Mouse (Mus musculus): ENCODE data around the gene Pusl1. TPM values are rescaled to one million over a fixed set of nuclear protein-coding genes. Genes with fewer than 3 reads are reported as not detected.

Pusl1 gene
- polyA plus RNA-seq, 1 experiment: 30.8 TPM

- H3K4me3 ChIP-seq (ENCODE audit: low read depth, low read length): peak overlapping the region; percentile 15
- WGBS: 62% methylated on average over 6 of the region's 6 CpGs
- H3K4me1 ChIP-seq (ENCODE audit: control insufficient read depth, insufficient read depth, insufficient read length, low read length): peaks cover 21% of the 10 kb centered on the region
- peak overlapping the region; percentile 64 for H3K27ac ChIP-seq (ENCODE audit: insufficient read depth, low read depth, low read length)
- H3K27me3 ChIP-seq (ENCODE audit: control insufficient read depth, insufficient read depth, low read length): no peaks in the 10 kb centered on the region
- TF ChIP-seq POLR2A (IDR thresholded peaks at IDR 0.05; ENCODE audit: low read depth, low read length) (no peak), CTCF (IDR thresholded peaks at IDR 0.05; ENCODE audit: extremely low read depth, insufficient read length, insufficient replicate concordance, low read depth, low read length) (no peak)
- peaks cover 8% of the 10 kb centered on the region for H3K36me3 ChIP-seq (ENCODE audit: control insufficient read depth, insufficient read depth, low read length)
Measured at GRCm38 (mm10) chr4:155895216-155895615, 3.6 kb upstream of the Pusl1 start.

DNA sequence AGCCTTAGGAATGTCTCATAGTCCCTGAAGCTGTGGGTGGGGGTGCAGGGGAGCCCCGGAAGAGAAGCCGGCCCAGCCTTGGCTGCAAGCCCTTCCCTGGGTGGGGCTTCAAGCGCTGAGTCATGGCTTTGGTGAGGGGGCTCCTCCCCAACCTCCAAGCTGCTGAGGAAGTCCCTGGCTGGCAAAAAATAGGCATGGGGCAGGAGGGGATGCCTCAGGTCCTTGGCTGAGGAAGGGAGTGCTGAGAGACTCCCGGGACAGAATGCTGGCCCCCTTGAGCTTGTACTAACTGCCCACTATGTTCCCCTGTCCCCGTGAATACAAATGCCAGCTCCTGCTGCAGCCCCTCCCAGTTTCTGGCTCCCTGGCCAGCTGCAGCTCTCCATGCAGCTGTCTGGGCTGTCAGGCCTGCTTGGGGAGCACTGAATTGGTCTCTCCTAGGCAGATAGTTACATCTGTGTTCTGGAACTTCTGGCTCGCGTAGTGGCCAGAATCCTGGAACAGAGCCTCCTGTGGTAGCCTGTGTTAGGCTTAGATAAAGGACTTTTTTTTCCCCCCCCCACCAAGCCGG is 2.8 kb upstream of the Pusl1 start:
- H3K4me1 ChIP-seq (ENCODE audit: control insufficient read depth, insufficient read depth, insufficient read length, low read length): peaks cover 21% of the 10 kb centered on the region
- TF ChIP-seq CTCF (IDR thresholded peaks at IDR 0.05; ENCODE audit: extremely low read depth, insufficient read length, insufficient replicate concordance, low read depth, low read length): no peak
- TF ChIP-seq POLR2A (IDR thresholded peaks at IDR 0.05; ENCODE audit: low read depth, low read length): no peak

DNA sequence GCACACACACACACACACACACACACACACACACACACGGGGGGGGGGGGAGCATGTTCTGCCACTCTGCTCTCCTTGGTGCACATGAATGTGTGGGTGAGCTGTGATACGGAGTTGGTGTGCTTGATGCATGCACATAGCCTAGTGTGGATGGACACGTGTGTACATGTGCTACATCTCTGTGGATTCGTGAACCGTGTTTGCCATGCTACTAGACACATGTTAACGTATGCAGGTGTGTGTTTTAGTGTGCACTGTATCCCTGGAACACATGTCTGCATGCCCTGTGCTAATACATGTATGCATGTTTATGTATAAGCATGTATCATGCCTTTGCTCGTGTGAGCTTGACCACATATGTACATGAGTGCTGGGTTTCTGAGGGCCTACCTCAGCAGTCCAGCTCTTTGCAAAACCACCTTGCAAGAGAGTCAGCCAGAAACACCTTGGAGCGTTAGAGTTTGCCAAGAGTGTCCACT is 1.7 kb upstream of the Pusl1 start:
- WGBS: 77% methylated on average over 8 of the region's 8 CpGs
- no peak for TF ChIP-seq CTCF (IDR thresholded peaks at IDR 0.05; ENCODE audit: extremely low read depth, insufficient read length, insufficient replicate concordance, low read depth, low read length)
- TF ChIP-seq POLR2A (IDR thresholded peaks at IDR 0.05; ENCODE audit: low read depth, low read length): no peak
- H3K4me3 ChIP-seq (ENCODE audit: low read depth, low read length): peak overlapping the region; percentile 27; the same call in 1 of the 2 replicates

More for the DNA sequence above, 2.8 kb upstream of the Pusl1 start:
- no peaks in the 10 kb centered on the region for H3K27me3 ChIP-seq (ENCODE audit: control insufficient read depth, insufficient read depth, low read length)
- H3K27ac ChIP-seq (ENCODE audit: insufficient read depth, low read depth, low read length): peak overlapping the region; percentile 64
- WGBS: 25% methylated on average over 8 of the region's 8 CpGs
- H3K4me3 ChIP-seq (ENCODE audit: low read depth, low read length): peak overlapping the region; percentile 22; the same call in 1 of the 2 replicates
- H3K36me3 ChIP-seq (ENCODE audit: control insufficient read depth, insufficient read depth, low read length): peaks cover 5% of the 10 kb centered on the region

DNA sequence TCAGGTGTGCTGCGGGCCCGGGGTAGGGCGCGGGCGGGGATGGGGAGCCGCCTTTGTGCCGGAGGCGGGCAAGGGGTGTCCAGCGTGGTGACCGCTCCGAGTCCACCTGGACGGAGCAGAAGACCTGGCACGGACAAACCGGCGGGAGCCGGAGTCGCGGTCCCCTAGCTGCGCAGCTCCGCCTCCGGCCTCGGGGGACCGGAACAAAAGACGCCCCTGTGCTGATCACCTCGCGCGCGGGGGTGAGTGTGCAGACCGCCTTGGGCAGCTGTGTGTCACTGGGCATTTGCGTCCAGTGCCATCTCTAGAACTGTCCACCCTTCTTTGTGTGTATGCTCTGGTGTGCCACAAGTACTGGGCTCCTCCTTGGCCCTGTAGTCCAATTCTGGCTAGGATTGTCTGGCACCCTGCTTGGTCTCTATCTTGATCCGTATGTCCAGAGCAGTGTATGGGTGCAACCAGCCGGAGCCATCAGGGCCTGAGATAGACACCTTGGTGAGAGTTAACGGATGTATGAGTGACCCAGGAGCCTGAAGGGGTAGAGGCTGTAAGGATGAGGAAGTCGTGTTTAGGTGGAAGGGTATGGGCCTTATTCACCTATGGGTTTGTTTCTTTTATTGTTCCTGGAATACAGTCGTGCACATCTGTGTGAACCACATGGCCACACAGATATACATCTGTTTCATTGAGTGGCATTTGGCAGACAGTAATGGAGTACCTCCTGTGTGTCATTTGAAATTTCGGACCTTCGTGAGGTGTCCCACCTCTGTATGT is 1.0 kb upstream of the Pusl1 start:
- WGBS: 5% methylated on average over 37 of the region's 37 CpGs

More for the DNA sequence above, 1.7 kb upstream of the Pusl1 start:
- H3K27me3 ChIP-seq (ENCODE audit: control insufficient read depth, insufficient read depth, low read length): no peaks in the 10 kb centered on the region
- H3K27ac ChIP-seq (ENCODE audit: insufficient read depth, low read depth, low read length): no peak overlapping the region
- peaks cover 6% of the 10 kb centered on the region for H3K36me3 ChIP-seq (ENCODE audit: control insufficient read depth, insufficient read depth, low read length)
- H3K4me1 ChIP-seq (ENCODE audit: control insufficient read depth, insufficient read depth, insufficient read length, low read length): peaks cover 21% of the 10 kb centered on the region

DNA sequence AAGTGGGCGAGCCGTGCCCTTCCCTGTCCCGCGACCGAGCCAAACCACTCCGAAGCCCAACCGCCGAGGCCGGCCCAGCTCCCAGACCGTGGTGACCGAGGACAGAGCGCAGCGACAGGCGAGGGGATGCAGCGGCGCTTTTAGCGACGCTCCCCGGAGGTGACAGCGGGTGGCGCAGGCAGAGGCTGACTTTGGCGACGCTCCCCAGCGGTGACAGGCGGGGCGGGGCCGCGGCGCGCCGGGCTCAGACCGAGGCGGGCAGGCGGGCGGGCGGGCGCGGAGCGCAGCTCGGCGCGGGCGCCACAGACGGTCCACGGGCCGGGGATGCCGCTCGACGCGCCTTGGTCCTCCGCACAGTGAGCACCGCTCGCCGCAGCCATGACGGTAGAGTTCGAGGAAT is 436 bp upstream of the Pusl1 start:
- H3K27me3 ChIP-seq (ENCODE audit: control insufficient read depth, insufficient read depth, low read length): no peaks in the 10 kb centered on the region
- H3K27ac ChIP-seq (ENCODE audit: insufficient read depth, low read depth, low read length): peak overlapping the region; percentile 100
- peaks cover 21% of the 10 kb centered on the region for H3K4me1 ChIP-seq (ENCODE audit: control insufficient read depth, insufficient read depth, insufficient read length, low read length)
- WGBS: 2% methylated on average over 56 of the region's 56 CpGs
- TF ChIP-seq CTCF (IDR thresholded peaks at IDR 0.05; ENCODE audit: extremely low read depth, insufficient read length, insufficient replicate concordance, low read depth, low read length): peak; percentile 35; the same call in 1 of the 2 replicates
- no peak; the same call in 1 of the 2 replicates for TF ChIP-seq POLR2A (IDR thresholded peaks at IDR 0.05; ENCODE audit: low read depth, low read length)
- peaks cover 15% of the 10 kb centered on the region for H3K36me3 ChIP-seq (ENCODE audit: control insufficient read depth, insufficient read depth, low read length)
- peak overlapping the region; percentile 90 for H3K4me3 ChIP-seq (ENCODE audit: low read depth, low read length)

More for the DNA sequence above, 1.0 kb upstream of the Pusl1 start:
- H3K27me3 ChIP-seq (ENCODE audit: control insufficient read depth, insufficient read depth, low read length): no peaks in the 10 kb centered on the region
- TF ChIP-seq CTCF (IDR thresholded peaks at IDR 0.05; ENCODE audit: extremely low read depth, insufficient read length, insufficient replicate concordance, low read depth, low read length) (no peak), POLR2A (IDR thresholded peaks at IDR 0.05; ENCODE audit: low read depth, low read length) (no peak)
- H3K27ac ChIP-seq (ENCODE audit: insufficient read depth, low read depth, low read length): peak overlapping the region; percentile 29; the same call in 1 of the 2 replicates
- H3K4me3 ChIP-seq (ENCODE audit: low read depth, low read length): peak overlapping the region; percentile 90
- H3K4me1 ChIP-seq (ENCODE audit: control insufficient read depth, insufficient read depth, insufficient read length, low read length): peaks cover 21% of the 10 kb centered on the region
- peaks cover 11% of the 10 kb centered on the region for H3K36me3 ChIP-seq (ENCODE audit: control insufficient read depth, insufficient read depth, low read length)

GRCm38 (mm10) chr4:155891011-155891471 is 540 bp downstream of the Pusl1 start:
- Histone ChIP-seq H3K4me3 (ENCODE audit: low read depth, low read length) (peak overlapping the region; percentile 90), H3K4me1 (ENCODE audit: control insufficient read depth, insufficient read depth, insufficient read length, low read length) (peaks cover 21% of the 10 kb centered on the region), H3K27me3 (ENCODE audit: control insufficient read depth, insufficient read depth, low read length) (no peaks in the 10 kb centered on the region), H3K36me3 (ENCODE audit: control insufficient read depth, insufficient read depth, low read length) (peaks cover 22% of the 10 kb centered on the region), H3K27ac (ENCODE audit: insufficient read depth, low read depth, low read length) (no peak overlapping the region)
- WGBS: under 1% methylated on average over 34 of the region's 34 CpGs
- TF ChIP-seq POLR2A (IDR thresholded peaks at IDR 0.05; ENCODE audit: low read depth, low read length) (no peak), CTCF (IDR thresholded peaks at IDR 0.05; ENCODE audit: extremely low read depth, insufficient read length, insufficient replicate concordance, low read depth, low read length) (no peak)

- no peak for TF ChIP-seq POLR2A (IDR thresholded peaks at IDR 0.05; ENCODE audit: low read depth, low read length)
- no peak for TF ChIP-seq CTCF (IDR thresholded peaks at IDR 0.05; ENCODE audit: extremely low read depth, insufficient read length, insufficient replicate concordance, low read depth, low read length)
- WGBS: 59% methylated on average over 5 of the region's 5 CpGs
Measured at GRCm38 (mm10) chr4:155889316-155889715, 2.3 kb downstream of the Pusl1 start.

More at GRCm38 (mm10) chr4:155889316-155889715, 2.3 kb downstream of the Pusl1 start:
- H3K27me3 ChIP-seq (ENCODE audit: control insufficient read depth, insufficient read depth, low read length): no peaks in the 10 kb centered on the region
- H3K4me3 ChIP-seq (ENCODE audit: low read depth, low read length): no peak overlapping the region
- H3K36me3 ChIP-seq (ENCODE audit: control insufficient read depth, insufficient read depth, low read length): peaks cover 29% of the 10 kb centered on the region
- H3K27ac ChIP-seq (ENCODE audit: insufficient read depth, low read depth, low read length): no peak overlapping the region
- peaks cover 21% of the 10 kb centered on the region for H3K4me1 ChIP-seq (ENCODE audit: control insufficient read depth, insufficient read depth, insufficient read length, low read length)

Measured in small intestine, adult 2 months (tissue).